Mouse (Mus musculus) thymus, adult 2 months (tissue): ENCODE data around the gene 3110082I17Rik. TPM values are rescaled to one million over a fixed set of nuclear protein-coding genes. Genes with fewer than 3 reads are reported as not detected.
"Not testable (repeated sequence)": the region's sequence is repeated elsewhere in the genome, so short reads cannot be mapped to it uniquely, and the experiment has no call there.

Experiments
- DNase-seq: peaks from one replicate; pipeline ENCODE4 v3.0.0; 2021
- H3K27ac ChIP-seq: fragments of 200-500 bp; 2 replicates; pipeline ENCODE4 v1.5.1; 2012; ENCODE audit warnings: low read length, control low read depth; ENCODE audit not compliant: control insufficient read depth, insufficient read depth
- H3K27me3 ChIP-seq: fragments of 200-500 bp; 2 replicates; pipeline ENCODE4 v1.6.1; 2012; ENCODE audit warnings: mild to moderate bottlenecking, low read length, moderate library complexity, mixed read lengths; ENCODE audit not compliant: control insufficient read depth, insufficient read depth
- H3K36me3 ChIP-seq: fragments of 200-500 bp; 2 replicates; pipeline ENCODE4 v1.6.1; 2012; ENCODE audit warnings: mild to moderate bottlenecking, low read length, moderate library complexity; ENCODE audit not compliant: control insufficient read depth, insufficient read depth
- H3K4me1 ChIP-seq: fragments of 200-500 bp; replicated peaks from 2 replicates; pipeline ENCODE4 v1.6.1; 2012; ENCODE audit warnings: low read length; ENCODE audit not compliant: control insufficient read depth, insufficient read depth
- H3K4me3 ChIP-seq: fragments of 200-500 bp; 2 replicates; pipeline ENCODE4 v1.5.1; 2012; ENCODE audit warnings: mild to moderate bottlenecking, low read length, control low read depth, moderate library complexity; ENCODE audit not compliant: control insufficient read depth, insufficient read depth
- CTCF ChIP-seq: fragments of 200-500 bp; IDR thresholded peaks from 2 replicates; pipeline ENCODE4 v1.5.1; 2012; ENCODE audit warnings: mild to moderate bottlenecking, control low read depth, low read length, moderate library complexity, borderline replicate concordance; ENCODE audit not compliant: control insufficient read depth, poor library complexity, insufficient read depth; ENCODE audit errors: extremely low read depth
- POLR2A ChIP-seq: fragments of 200-500 bp; IDR thresholded peaks from 2 replicates; pipeline ENCODE4 v1.6.1; 2012; ENCODE audit warnings: mild to moderate bottlenecking, low read length, control low read depth, moderate library complexity; ENCODE audit not compliant: control insufficient read depth, poor library complexity, insufficient read depth; ENCODE audit errors: extremely low read depth
- WGBS: fragments of 180-500 bp; shearing (Covaris S2); methylation state at CpG from one replicate; pipeline ENCODE4 v1.1.7; 2018; 5-methylcytosine and 5-hydroxymethylcytosine counted together
- polyA plus RNA-seq: library from polyadenylated mRNA; depleted of rRNA; stranded (reverse); fragments of >200 nt; gene quantifications from 2 replicates; pipeline ENCODE4 v1.2.3, GENCODE M21; 2012

Gene 3110082I17Rik
- polyA plus RNA-seq, 1 experiment: 7.5 TPM

DNA sequence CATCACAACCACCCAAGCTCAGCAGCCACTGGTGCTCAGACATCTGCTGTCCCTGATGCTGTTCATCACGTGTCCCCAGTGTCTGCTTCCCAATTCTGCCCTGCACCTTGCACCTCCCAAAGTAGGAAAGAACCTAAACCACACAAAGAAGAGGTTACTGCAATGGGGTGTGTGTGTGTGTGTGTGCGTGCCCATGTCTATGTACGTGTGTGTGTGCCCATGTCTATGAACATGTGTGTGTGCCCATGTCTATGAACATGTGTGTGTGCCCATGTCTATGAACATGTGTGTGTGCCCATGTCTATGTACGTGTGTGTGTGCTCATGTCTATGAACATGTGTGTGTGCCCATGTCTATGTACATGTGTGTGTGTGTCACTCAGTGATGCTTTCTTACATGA, 64.8 kb downstream of the 3110082I17Rik start:
- 87% methylated on average over 4 of the region's 4 CpGs for WGBS
- Histone ChIP-seq H3K27ac (no peak overlapping the region), H3K27me3 (no peaks in the 10 kb centered on the region), H3K4me1 (peaks cover 17% of the 10 kb centered on the region), H3K4me3 (no peak overlapping the region), H3K36me3 (peaks cover 4% of the 10 kb centered on the region; the same call in 1 of the 2 replicates)
- TF ChIP-seq CTCF: no peak
- no peak for TF ChIP-seq POLR2A
- DNase-seq: no peak

DNA sequence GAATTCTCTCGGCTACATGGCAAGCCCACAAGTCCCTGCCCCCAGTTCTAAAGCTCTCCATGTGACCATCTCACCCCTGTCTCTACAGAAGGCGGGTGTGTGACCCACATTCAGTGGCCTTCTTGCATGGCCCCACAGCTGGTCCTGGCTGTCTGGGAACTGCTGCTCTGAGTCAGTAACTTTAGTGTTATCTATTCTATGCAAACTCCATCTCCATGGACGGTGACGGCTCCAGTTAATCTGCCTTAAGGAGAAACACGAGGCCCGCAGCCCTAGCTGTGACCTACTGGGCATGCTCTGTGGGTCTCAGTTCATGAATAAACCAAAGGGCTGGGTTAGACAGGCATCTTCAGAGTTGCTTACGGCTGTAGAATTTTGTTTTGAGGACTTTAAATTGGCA, 65.9 kb downstream of the 3110082I17Rik start:
- WGBS: 90% methylated on average over 7 of the region's 7 CpGs
- TF ChIP-seq CTCF (no peak), POLR2A (no peak)
- Histone ChIP-seq H3K36me3 (peaks cover 4% of the 10 kb centered on the region; the same call in 1 of the 2 replicates), H3K4me3 (no peak overlapping the region), H3K27me3 (no peaks in the 10 kb centered on the region), H3K27ac (no peak overlapping the region), H3K4me1 (peaks cover 17% of the 10 kb centered on the region)
- no peak for DNase-seq

GRCm38 (mm10) chr5:139393197-139393588, 67.1 kb downstream of the 3110082I17Rik start:
- H3K27ac ChIP-seq: no peak overlapping the region
- peaks cover 17% of the 10 kb centered on the region for H3K4me1 ChIP-seq
- no peaks in the 10 kb centered on the region for H3K27me3 ChIP-seq
- 95% methylated on average over 16 of the region's 16 CpGs for WGBS
- H3K4me3 ChIP-seq: no peak overlapping the region
- H3K36me3 ChIP-seq: peaks cover 4% of the 10 kb centered on the region; the same call in 1 of the 2 replicates
- TF ChIP-seq CTCF (no peak), POLR2A (no peak)
- DNase-seq: no peak

DNA sequence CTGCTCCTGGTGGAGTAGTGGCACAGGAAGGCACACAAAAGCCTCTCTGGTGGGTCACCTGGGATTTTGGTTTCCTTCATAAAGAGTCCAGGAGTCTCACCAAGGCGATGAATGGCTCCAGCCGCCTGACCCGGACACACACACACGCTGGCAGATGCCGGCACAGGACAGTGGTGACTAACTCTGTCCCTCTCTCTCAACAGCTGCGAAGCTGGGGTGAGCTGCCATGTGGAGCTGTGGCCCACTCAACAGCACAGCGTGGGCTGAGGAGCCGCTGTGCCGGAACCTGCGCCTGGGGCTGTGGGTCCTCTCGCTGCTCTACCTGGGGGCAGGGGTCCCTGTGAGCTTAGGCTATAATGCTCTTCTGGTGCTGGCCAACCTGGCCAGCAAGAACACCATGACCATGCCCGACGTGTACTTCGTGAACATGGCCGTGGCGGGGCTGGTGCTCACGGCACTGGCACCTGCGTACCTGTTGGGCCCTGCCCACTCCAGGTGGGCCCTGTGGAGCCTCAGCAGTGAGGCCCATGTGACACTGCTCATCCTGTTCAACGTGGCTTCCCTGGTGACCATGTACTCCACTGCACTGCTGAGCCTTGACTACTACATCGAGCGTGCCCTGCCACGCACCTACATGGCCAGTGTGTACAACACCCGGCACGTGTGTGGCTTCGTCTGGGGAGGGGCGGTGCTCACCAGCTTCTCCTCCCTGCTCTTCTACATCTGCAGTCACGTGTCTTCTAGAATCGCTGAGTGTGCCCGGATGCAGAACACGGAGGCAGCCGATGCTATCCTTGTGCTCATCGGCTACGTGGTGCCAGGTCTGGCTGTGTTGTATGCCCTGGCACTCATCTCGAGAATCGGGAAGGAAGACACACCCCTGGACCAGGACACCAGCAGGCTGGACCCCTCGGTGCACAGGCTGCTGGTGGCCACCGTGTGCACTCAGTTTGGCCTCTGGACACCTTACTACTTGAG, 67.8 kb downstream of the 3110082I17Rik start:
- no peak overlapping the region for H3K27ac ChIP-seq
- 94% methylated on average over 37 of the region's 37 CpGs for WGBS

DNA sequence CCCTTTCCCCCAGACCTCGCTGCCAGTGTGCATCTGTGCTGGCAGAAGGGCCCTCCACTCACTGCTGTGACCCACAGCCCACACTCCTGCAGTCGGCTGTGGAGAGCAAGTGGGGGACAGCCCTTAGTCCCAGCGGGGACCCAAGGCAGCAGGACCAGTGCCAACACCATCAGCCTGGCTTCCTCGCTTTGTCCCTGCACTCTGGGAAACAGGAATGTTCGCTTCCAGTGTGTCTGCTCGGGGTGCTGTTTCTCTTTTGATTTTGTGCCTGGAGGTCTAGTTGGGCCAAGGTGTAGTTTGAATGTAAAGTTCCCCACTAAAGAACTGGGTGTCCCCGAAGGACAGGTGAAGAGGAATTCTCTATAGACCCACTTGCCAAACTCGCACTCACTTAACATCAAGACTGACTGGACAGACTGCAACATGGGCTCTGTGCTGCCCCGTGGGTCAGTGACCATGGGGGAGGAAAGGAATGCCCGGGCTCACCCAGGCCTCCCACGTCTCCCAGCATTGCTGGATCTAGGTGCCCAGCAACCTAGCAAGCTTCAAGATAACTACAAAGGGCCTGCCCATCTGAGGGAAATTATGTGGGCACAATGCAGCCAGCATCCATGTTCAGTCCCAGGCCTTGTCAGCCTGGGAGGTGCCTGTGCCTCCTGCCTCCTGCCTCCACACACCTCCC, 68.9 kb downstream of the 3110082I17Rik start:
- TF ChIP-seq CTCF (no peak), POLR2A (no peak)
- H3K4me1 ChIP-seq: peaks cover 17% of the 10 kb centered on the region
- peaks cover 4% of the 10 kb centered on the region; the same call in 1 of the 2 replicates for H3K36me3 ChIP-seq
- no peak overlapping the region for H3K4me3 ChIP-seq
- H3K27me3 ChIP-seq: no peaks in the 10 kb centered on the region
- 94% methylated on average over 11 of the region's 11 CpGs for WGBS
- no peak for DNase-seq
- H3K27ac ChIP-seq: no peak overlapping the region

More for the DNA sequence above, 67.8 kb downstream of the 3110082I17Rik start:
- H3K27me3 ChIP-seq: no peaks in the 10 kb centered on the region
- peaks cover 4% of the 10 kb centered on the region; the same call in 1 of the 2 replicates for H3K36me3 ChIP-seq
- TF ChIP-seq POLR2A (no peak), CTCF (no peak)
- peaks cover 17% of the 10 kb centered on the region for H3K4me1 ChIP-seq
- H3K4me3 ChIP-seq: no peak overlapping the region
- no peak for DNase-seq

GRCm38 (mm10) chr5:139390324-139391119, 69.8 kb downstream of the 3110082I17Rik start:
- DNase-seq, H3K36me3 ChIP-seq, H3K4me3 ChIP-seq, H3K27me3 ChIP-seq, H3K27ac ChIP-seq: not testable (repeated sequence)
- peaks cover 21% of the 10 kb centered on the region for H3K4me1 ChIP-seq
- 97% methylated on average over 5 of the region's 5 CpGs for WGBS
